8 mouse cellular contexts compared by ENCODE assay signal in genomic region chr9:66465087-66465486, GRCm38 (mm10). TPM values are rescaled to one million over a fixed set of nuclear protein-coding genes. Genes with fewer than 3 reads are reported as not detected.
DNase-seq lines count a peak whose midpoint lies in the region; ATAC-seq and TF ChIP-seq lines count a peak whose summit lies in the region.

No protein-coding gene starts in this region.

- no peak overlapping the region for H3K27ac ChIP-seq in forebrain, embryonic 14.5 days (ENCODE audit: low read depth, low read length)
- H3K27ac ChIP-seq in forebrain, embryonic 16.5 days (ENCODE audit: low read length): no peak overlapping the region
- no peak overlapping the region for H3K27ac ChIP-seq in liver, embryonic 14.5 days
- H3K27ac ChIP-seq in embryonic facial prominence, embryonic 14.5 days (replicated peaks; ENCODE audit: low read depth, low read length): no peak overlapping the region

- peak; percentile 66; the same call in 1 of the 2 replicates for TF ChIP-seq CTCF in liver, embryonic 14.5 days (IDR thresholded peaks at IDR 0.05; ENCODE audit: low read depth)

- TF ChIP-seq EP300 in liver, embryonic 14.5 days (IDR thresholded peaks at IDR 0.05; ENCODE audit: low read depth): no peak

- H3K9ac ChIP-seq in forebrain, embryonic 14.5 days (ENCODE audit: low read length): no peak overlapping the region
- no peak overlapping the region for H3K9ac ChIP-seq in forebrain, embryonic 16.5 days (replicated peaks; ENCODE audit: low read depth, low read length)
- no peak overlapping the region for H3K9ac ChIP-seq in liver, embryonic 14.5 days (replicated peaks)
- H3K9ac ChIP-seq in embryonic facial prominence, embryonic 14.5 days (ENCODE audit: low read depth, low read length): no peak overlapping the region

- no peaks in the 10 kb centered on the region for H3K27me3 ChIP-seq in forebrain, embryonic 14.5 days (replicated peaks; ENCODE audit: control insufficient read depth, insufficient read depth, low read length)
- no peaks in the 10 kb centered on the region for H3K27me3 ChIP-seq in forebrain, embryonic 16.5 days (replicated peaks; ENCODE audit: control insufficient read depth, insufficient read depth, low read length)
- no peaks in the 10 kb centered on the region for H3K27me3 ChIP-seq in liver, embryonic 14.5 days (ENCODE audit: control insufficient read depth, insufficient read depth, low read length)
- no peaks in the 10 kb centered on the region for H3K27me3 ChIP-seq in embryonic facial prominence, embryonic 14.5 days (replicated peaks; ENCODE audit: control insufficient read depth, insufficient read depth, low read length)

- no peak overlapping the region for H3K4me3 ChIP-seq in forebrain, embryonic 14.5 days (ENCODE audit: low read depth, low read length)
- H3K4me3 ChIP-seq in forebrain, embryonic 16.5 days (replicated peaks; ENCODE audit: low read length): no peak overlapping the region
- no peak overlapping the region for H3K4me3 ChIP-seq in liver, embryonic 14.5 days (ENCODE audit: insufficient read depth in 1 of 2, low read depth in 2 of 2, low read length in 2 of 2)
- no peak overlapping the region for H3K4me3 ChIP-seq in embryonic facial prominence, embryonic 14.5 days (ENCODE audit: low read depth, low read length)

- no peak for ATAC-seq in forebrain, embryonic 14.5 days
- no peak for ATAC-seq in forebrain, embryonic 16.5 days
- ATAC-seq in liver, embryonic 14.5 days (ENCODE audit: insufficient read depth): no peak
- no peak for ATAC-seq in embryonic facial prominence, embryonic 14.5 days (ENCODE audit: low read depth)

- DNase-seq in forebrain, embryonic 14.5 days (ENCODE audit: low spot score): peak; percentile 70
- DNase-seq in liver, embryonic 14.5 days (ENCODE audit: low read depth in 3 of 3, low spot score in 3 of 3): peak; percentile 24 to 34 (median 29)
- DNase-seq in liver: no peak
- peak; percentile 58 for DNase-seq in T-cell, adult 2 months (ENCODE audit: low spot score)
- DNase-seq in embryonic facial prominence, embryonic 14.5 days (ENCODE audit: low spot score): peak; percentile 35
- DNase-seq in spleen, postnatal 4 days (ENCODE audit: low spot score in 2 of 2): peak; percentile 28 to 65
- DNase-seq in ovary, postnatal 36 days (ENCODE audit: low spot score): no peak

- H3K4me1 ChIP-seq in forebrain, embryonic 14.5 days (ENCODE audit: control insufficient read depth, insufficient read depth, low read length): no peaks in the 10 kb centered on the region
- no peaks in the 10 kb centered on the region for H3K4me1 ChIP-seq in forebrain, embryonic 16.5 days (replicated peaks; ENCODE audit: control insufficient read depth, insufficient read depth, low read length)
- H3K4me1 ChIP-seq in liver, embryonic 14.5 days (replicated peaks; ENCODE audit: control insufficient read depth in 2 of 2, insufficient read depth in 2 of 2, low read length in 1 of 2): no peaks in the 10 kb centered on the region
- H3K4me1 ChIP-seq in embryonic facial prominence, embryonic 14.5 days (ENCODE audit: control insufficient read depth, insufficient read depth, low read length): no peaks in the 10 kb centered on the region

- no peaks in the 10 kb centered on the region for H3K9me3 ChIP-seq in forebrain, embryonic 14.5 days (replicated peaks; ENCODE audit: control insufficient read depth, low read length)
- H3K9me3 ChIP-seq in forebrain, embryonic 16.5 days (ENCODE audit: control insufficient read depth, low read length): no peaks in the 10 kb centered on the region
- no peaks in the 10 kb centered on the region for H3K9me3 ChIP-seq in liver, embryonic 14.5 days (ENCODE audit: control insufficient read depth, low read length)
- no peaks in the 10 kb centered on the region for H3K9me3 ChIP-seq in embryonic facial prominence, embryonic 14.5 days (ENCODE audit: control insufficient read depth, low read length)

- 54% methylated on average over 4 of the region's 4 CpGs for WGBS in forebrain, embryonic 14.5 days
- WGBS in forebrain, embryonic 16.5 days: 54% methylated on average over 4 of the region's 4 CpGs
- 59% methylated on average over 4 of the region's 4 CpGs for WGBS in liver, embryonic 14.5 days (ENCODE audit: insufficient replicate concordance)
- WGBS in embryonic facial prominence, embryonic 14.5 days: 58% methylated on average over 4 of the region's 4 CpGs

- H3K36me3 ChIP-seq in forebrain, embryonic 14.5 days (ENCODE audit: control insufficient read depth, insufficient read depth, low read length): peaks cover 60% of the 10 kb centered on the region
- peaks cover 32% of the 10 kb centered on the region for H3K36me3 ChIP-seq in forebrain, embryonic 16.5 days (ENCODE audit: control insufficient read depth, insufficient read depth)
- H3K36me3 ChIP-seq in liver, embryonic 14.5 days (replicated peaks; ENCODE audit: control insufficient read depth, insufficient read depth, low read depth): peaks cover 65% of the 10 kb centered on the region
- H3K36me3 ChIP-seq in embryonic facial prominence, embryonic 14.5 days (ENCODE audit: control insufficient read depth, insufficient read depth, low read length): peaks cover 63% of the 10 kb centered on the region

- no peak overlapping the region for H3K4me2 ChIP-seq in forebrain, embryonic 14.5 days (ENCODE audit: low read length)
- no peak overlapping the region for H3K4me2 ChIP-seq in forebrain, embryonic 16.5 days (ENCODE audit: low read length)
- no peak overlapping the region for H3K4me2 ChIP-seq in liver, embryonic 14.5 days (ENCODE audit: low read depth)
- no peak overlapping the region for H3K4me2 ChIP-seq in embryonic facial prominence, embryonic 14.5 days (ENCODE audit: low read depth, low read length)

RNA-seq across cellular contexts. Expression of gene Fbxl22, which starts 49.3 kb away (rescaled TPM):
- 1.3 and 1.9 TPM in 2 replicates for polyA plus RNA-seq in forebrain, embryonic 14.5 days (2014; fragmentation: Nextera tagmentation; extraction: Ambion mirVana)
- 1.3 and 1.8 TPM in 2 replicates for polyA plus RNA-seq in forebrain, embryonic 16.5 days (2015; fragmentation: Nextera tagmentation; extraction: Ambion mirVana)
- 0.13 and 0.19 TPM in 2 replicates for polyA plus RNA-seq in liver, embryonic 14.5 days (2012; rRNA removed)
- 0.44 and 0.61 TPM in 2 replicates for polyA plus RNA-seq in liver, embryonic 14.5 days (2014; fragmentation: Nextera tagmentation; extraction: Ambion mirVana)
- polyA plus RNA-seq in embryonic facial prominence, embryonic 14.5 days (2014; fragmentation: Nextera tagmentation; extraction: Ambion mirVana): 11.6 and 14.7 TPM in 2 replicates

Comparison
In these comparisons a context has a peak if more than half of its experiments do, and no peak if none do; other contexts are left out.
1. DNase-seq: peak in forebrain, embryonic 14.5 days (single experiment), liver, embryonic 14.5 days (3 of 3), T-cell, adult 2 months (single experiment), embryonic facial prominence, embryonic 14.5 days (single experiment) and spleen, postnatal 4 days (2 of 2); none in liver (single experiment) and ovary, postnatal 36 days (single experiment).